Mouse (Mus musculus): ENCODE measurements around the gene Hmces. TPM values are rescaled to one million over a fixed set of nuclear protein-coding genes. Genes with fewer than 3 reads are reported as not detected.
A peak's percentile ranks its signal among the peaks of the same experiment; 100 is the strongest.

Hmces gene
- polyA plus RNA-seq, 1 experiment from 2014 or later = 23.1 TPM

- Histone ChIP-seq H3K36me3 (no peaks in the 10 kb centered on the region), H3K4me1 (replicated peaks) (peaks cover 10% of the 10 kb centered on the region), H3K9ac (peak overlapping the region; percentile 49), H3K9me3 (replicated peaks) (no peaks in the 10 kb centered on the region), H3K4me2 (peak overlapping the region; percentile 67), H3K27me3 (peaks cover 68% of the 10 kb centered on the region), H3K4me3 (replicated peaks) (peak overlapping the region; percentile 63), H3K27ac (no peak overlapping the region)
- 2% methylated on average over 62 of the region's 66 CpGs for WGBS (ENCODE audit: insufficient replicate concordance)
- ATAC-seq (ENCODE audit: low read depth) (no peak), DNase-seq (no peak)
These were observed 66.8 kb downstream of the Hmces start for GRCm38 (mm10) chr6:87980374-87981029.

- H3K9ac ChIP-seq = peak overlapping the region; percentile 49
- no peak for DNase-seq
- H3K9me3 ChIP-seq (replicated peaks) = no peaks in the 10 kb centered on the region
- peak; percentile 12; the same call in 1 of the 2 replicates for ATAC-seq (ENCODE audit: low read depth)
- peak overlapping the region; percentile 63 for H3K4me3 ChIP-seq (replicated peaks)
- peaks cover 10% of the 10 kb centered on the region for H3K4me1 ChIP-seq (replicated peaks)
- peak overlapping the region; percentile 67 for H3K4me2 ChIP-seq
- H3K36me3 ChIP-seq = no peaks in the 10 kb centered on the region
- peaks cover 68% of the 10 kb centered on the region for H3K27me3 ChIP-seq
- under 1% methylated on average over 56 of the region's 56 CpGs for WGBS (ENCODE audit: insufficient replicate concordance)
- no peak overlapping the region for H3K27ac ChIP-seq
These were observed 67.3 kb downstream of the Hmces start for GRCm38 (mm10) chr6:87981030-87981485.

- 2% methylated on average over 38 of the region's 55 CpGs for WGBS (ENCODE audit: insufficient replicate concordance)
- Histone ChIP-seq H3K27ac (no peak within 1 kb of the TSS), H3K27me3 (peaks cover 72% of the 10 kb centered on the region), H3K36me3 (no peaks in the 10 kb centered on the region), H3K4me3 (replicated peaks) (peak within 1 kb of the TSS; percentile 63), H3K4me1 (replicated peaks) (peaks cover 10% of the 10 kb centered on the region), H3K4me2 (peak within 1 kb of the TSS; percentile 67), H3K9me3 (replicated peaks) (no peaks in the 10 kb centered on the region), H3K9ac (peak within 1 kb of the TSS; percentile 53)
- ATAC-seq (ENCODE audit: low read depth) (peak; percentile 45), DNase-seq (no peak)
These were observed 68.0 kb downstream of the Hmces start, which contains the start of gene H1fx for GRCm38 (mm10) chr6:87981547-87982256. H1fx (minus strand) TSS chr6:87981637.

GRCm38 (mm10) chr6:87982506-87982905 lies 68.8 kb downstream of the Hmces start:
- no peak for ATAC-seq (ENCODE audit: low read depth)
- H3K27ac ChIP-seq = no peak overlapping the region
- no peak overlapping the region for H3K9ac ChIP-seq
- DNase-seq = no peak
- peaks cover 10% of the 10 kb centered on the region for H3K4me1 ChIP-seq (replicated peaks)
- 45% methylated on average over 9 of the region's 9 CpGs for WGBS (ENCODE audit: insufficient replicate concordance)
- H3K36me3 ChIP-seq = no peaks in the 10 kb centered on the region
- peaks cover 76% of the 10 kb centered on the region for H3K27me3 ChIP-seq
- no peaks in the 10 kb centered on the region for H3K9me3 ChIP-seq (replicated peaks)
- no peak overlapping the region for H3K4me3 ChIP-seq (replicated peaks)
- H3K4me2 ChIP-seq = no peak overlapping the region

Small RNA genes lying within 50 kb of the gene (microRNA-seq; reads per million reads assigned to microRNA genes)
- gene Gm47286 = 0.88 reads per million

Other genes with a start within 250 kb of the Hmces start
- 16.6 and 19.8 TPM in 2 replicates for gene Aplf, start 241.7 kb upstream of the Hmces start, polyA plus RNA-seq (2015; fragmentation: Nextera tagmentation; extraction: Ambion mirVana)
- 0.16 and 0.35 TPM in 2 replicates for gene Efcc1, start 183.1 kb upstream of the Hmces start, polyA plus RNA-seq (2015; fragmentation: Nextera tagmentation; extraction: Ambion mirVana)
- 32.7 and 35.6 TPM in 2 replicates for gene Gp9, start 135.9 kb upstream of the Hmces start, polyA plus RNA-seq (2015; fragmentation: Nextera tagmentation; extraction: Ambion mirVana)
- 20.6 and 24.1 TPM in 2 replicates for gene Rab43, start 101.8 kb upstream of the Hmces start, polyA plus RNA-seq (2015; fragmentation: Nextera tagmentation; extraction: Ambion mirVana)
- 3.5 and 5.8 TPM in 2 replicates for gene Gm45140, start 78.1 kb upstream of the Hmces start, polyA plus RNA-seq (2015; fragmentation: Nextera tagmentation; extraction: Ambion mirVana)
- 51.5 and 63.6 TPM in 2 replicates for gene Isy1, start 75.1 kb upstream of the Hmces start, polyA plus RNA-seq (2015; fragmentation: Nextera tagmentation; extraction: Ambion mirVana)
- gene Cnbp, start 62.8 kb upstream of the Hmces start, polyA plus RNA-seq (2015; fragmentation: Nextera tagmentation; extraction: Ambion mirVana) = 786 and 880 TPM in 2 replicates
- 56.9 and 66.9 TPM in 2 replicates for gene Copg1, start 26.1 kb upstream of the Hmces start, polyA plus RNA-seq (2015; fragmentation: Nextera tagmentation; extraction: Ambion mirVana)
- gene H1fx, start 67.7 kb downstream of the Hmces start, polyA plus RNA-seq (2015; fragmentation: Nextera tagmentation; extraction: Ambion mirVana) = 1.8 and 2.5 TPM in 2 replicates
- gene Rab7, start 131.3 kb downstream of the Hmces start, polyA plus RNA-seq (2015; fragmentation: Nextera tagmentation; extraction: Ambion mirVana) = 108 and 132 TPM in 2 replicates
- 198 and 228 TPM in 2 replicates for gene Rpn1, start 170.5 kb downstream of the Hmces start, polyA plus RNA-seq (2015; fragmentation: Nextera tagmentation; extraction: Ambion mirVana)

All from liver, embryonic 13.5 days (tissue).